Mouse (Mus musculus): ENCODE results near the gene Hspb3.

GRCm38 (mm10) chr13:113614635-113615545 lies 48.6 kb downstream of the Hspb3 start:
- TF ChIP-seq REST (IDR thresholded peaks at IDR 0.05; ENCODE audit: insufficient read depth, insufficient read length): no peak
- no peak for TF ChIP-seq POLR2A (IDR thresholded peaks at IDR 0.05; ENCODE audit: insufficient read length, low read depth)
- peak; percentile 41 for TF ChIP-seq USF1 (IDR thresholded peaks at IDR 0.05; ENCODE audit: low read depth)
- no peak for TF ChIP-seq E2F4 (IDR thresholded peaks at IDR 0.05; ENCODE audit: insufficient read depth)

Measured in myocyte (in vitro differentiated cells).